Mouse (Mus musculus): ENCODE data around the gene Sel1l3. TPM values are rescaled to one million over a fixed set of nuclear protein-coding genes. Genes with fewer than 3 reads are reported as not detected.

The Sel1l3 gene
- polyA plus RNA-seq, 1 experiment from 2014 or later: 2.1 TPM

DNA sequence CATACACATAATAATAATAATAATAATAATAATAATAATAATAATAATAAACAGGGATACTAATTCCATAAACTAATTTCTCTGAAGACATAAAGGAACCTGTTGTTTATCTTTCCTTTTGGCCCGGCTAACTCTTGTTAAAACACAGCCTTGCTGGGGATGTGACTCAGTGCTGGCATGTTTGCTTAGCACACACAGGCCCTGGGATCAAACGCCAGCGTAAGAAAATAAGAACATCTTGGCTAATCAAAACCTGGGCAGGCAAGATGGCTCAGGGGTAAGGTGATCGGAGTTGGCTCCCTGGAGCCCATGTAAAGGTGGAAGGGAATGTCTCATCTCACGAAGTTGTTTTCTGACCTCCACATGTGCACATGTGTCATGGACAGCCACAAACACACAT, 48.1 kb downstream of the Sel1l3 start:
- Histone ChIP-seq H3K4me2 (ENCODE audit: low read depth, low read length) (no peak overlapping the region), H3K27me3 (ENCODE audit: control insufficient read depth, insufficient read depth, low read length) (no peaks in the 10 kb centered on the region), H3K9me3 (replicated peaks; ENCODE audit: control insufficient read depth, low read length) (no peaks in the 10 kb centered on the region), H3K4me3 (ENCODE audit: low read depth, low read length) (no peak overlapping the region), H3K36me3 (replicated peaks; ENCODE audit: control insufficient read depth, insufficient read depth, low read depth, low read length) (no peaks in the 10 kb centered on the region), H3K9ac (replicated peaks; ENCODE audit: low read length) (no peak overlapping the region), H3K4me1 (ENCODE audit: control insufficient read depth, insufficient read depth, low read length) (no peaks in the 10 kb centered on the region), H3K27ac (replicated peaks; ENCODE audit: low read depth, low read length) (no peak overlapping the region)
- 77% methylated on average over 5 of the region's 5 CpGs for WGBS
- DNase-seq (ENCODE audit: low spot score) (no peak), ATAC-seq (replicated peaks; ENCODE audit: insufficient number of reproducible peaks, low FRiP score, low TSS enrichment, low read depth) (no peak)

DNA sequence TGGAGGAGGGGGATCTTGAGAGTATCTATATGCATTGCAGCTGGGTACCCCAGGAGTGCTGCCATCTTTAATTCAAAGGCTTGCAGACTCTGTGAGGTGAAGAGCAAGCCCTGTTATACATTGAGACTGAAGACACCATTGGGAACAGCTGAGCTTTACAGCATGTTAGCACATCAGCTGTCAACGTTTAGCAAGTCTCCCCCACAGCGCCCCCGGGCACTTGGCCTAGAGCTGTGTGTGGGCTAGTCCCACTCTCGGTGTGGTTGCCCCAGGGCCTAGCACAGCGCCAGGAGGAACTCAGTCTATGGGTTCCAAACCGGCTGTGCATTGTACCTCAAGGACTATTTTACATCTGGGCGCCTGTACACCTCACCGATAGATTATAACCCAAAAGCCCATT, 51.3 kb downstream of the Sel1l3 start:
- ATAC-seq (replicated peaks; ENCODE audit: insufficient number of reproducible peaks, low FRiP score, low TSS enrichment, low read depth) (no peak), DNase-seq (ENCODE audit: low spot score) (no peak)
- Histone ChIP-seq H3K27me3 (ENCODE audit: control insufficient read depth, insufficient read depth, low read length) (no peaks in the 10 kb centered on the region), H3K36me3 (replicated peaks; ENCODE audit: control insufficient read depth, insufficient read depth, low read depth, low read length) (no peaks in the 10 kb centered on the region), H3K4me2 (ENCODE audit: low read depth, low read length) (no peak overlapping the region), H3K27ac (replicated peaks; ENCODE audit: low read depth, low read length) (no peak overlapping the region), H3K9me3 (replicated peaks; ENCODE audit: control insufficient read depth, low read length) (no peaks in the 10 kb centered on the region), H3K9ac (replicated peaks; ENCODE audit: low read length) (no peak overlapping the region), H3K4me1 (ENCODE audit: control insufficient read depth, insufficient read depth, low read length) (no peaks in the 10 kb centered on the region), H3K4me3 (ENCODE audit: low read depth, low read length) (no peak overlapping the region)
- 86% methylated on average over 8 of the region's 8 CpGs for WGBS

DNA sequence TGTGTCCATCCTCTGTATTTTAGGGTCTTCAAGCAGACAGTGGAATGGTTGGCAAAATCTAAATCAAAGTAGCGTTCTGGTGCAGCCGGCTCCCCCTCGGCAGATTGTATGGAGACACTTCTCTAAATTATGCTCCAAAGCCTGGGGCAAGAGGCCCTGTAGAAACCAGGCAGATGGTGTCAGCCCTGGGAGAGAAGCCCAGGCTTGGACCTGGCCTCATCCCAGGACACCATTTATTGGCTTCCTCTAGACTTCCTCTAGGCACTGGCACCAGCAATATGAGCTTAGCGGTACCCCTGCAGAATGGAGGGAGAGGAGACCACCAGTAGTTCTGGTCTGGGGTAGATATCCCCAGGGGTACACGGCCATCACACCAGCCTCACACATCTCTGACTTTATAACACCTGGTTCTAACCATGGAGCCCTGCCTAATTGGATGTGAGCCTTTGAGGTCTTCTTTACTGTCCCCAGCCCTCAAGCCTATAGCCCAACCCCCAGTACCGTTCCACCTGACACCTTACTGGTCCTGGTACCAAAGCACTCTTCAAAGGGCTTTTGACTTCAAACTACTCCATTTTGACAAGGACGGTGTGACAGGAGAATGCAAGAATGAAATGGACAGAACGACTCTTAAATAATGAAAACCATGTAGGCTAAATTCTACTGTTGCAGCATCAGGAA, 52.1 kb downstream of the Sel1l3 start:
- Histone ChIP-seq H3K9me3 (replicated peaks; ENCODE audit: control insufficient read depth, low read length) (no peaks in the 10 kb centered on the region), H3K9ac (replicated peaks; ENCODE audit: low read length) (no peak overlapping the region), H3K4me2 (ENCODE audit: low read depth, low read length) (no peak overlapping the region), H3K4me1 (ENCODE audit: control insufficient read depth, insufficient read depth, low read length) (no peaks in the 10 kb centered on the region), H3K27me3 (ENCODE audit: control insufficient read depth, insufficient read depth, low read length) (no peaks in the 10 kb centered on the region), H3K27ac (replicated peaks; ENCODE audit: low read depth, low read length) (no peak overlapping the region), H3K4me3 (ENCODE audit: low read depth, low read length) (no peak overlapping the region), H3K36me3 (replicated peaks; ENCODE audit: control insufficient read depth, insufficient read depth, low read depth, low read length) (no peaks in the 10 kb centered on the region)
- DNase-seq (ENCODE audit: low spot score) (no peak), ATAC-seq (replicated peaks; ENCODE audit: insufficient number of reproducible peaks, low FRiP score, low TSS enrichment, low read depth) (no peak)
- 88% methylated on average over 8 of the region's 8 CpGs for WGBS

DNA sequence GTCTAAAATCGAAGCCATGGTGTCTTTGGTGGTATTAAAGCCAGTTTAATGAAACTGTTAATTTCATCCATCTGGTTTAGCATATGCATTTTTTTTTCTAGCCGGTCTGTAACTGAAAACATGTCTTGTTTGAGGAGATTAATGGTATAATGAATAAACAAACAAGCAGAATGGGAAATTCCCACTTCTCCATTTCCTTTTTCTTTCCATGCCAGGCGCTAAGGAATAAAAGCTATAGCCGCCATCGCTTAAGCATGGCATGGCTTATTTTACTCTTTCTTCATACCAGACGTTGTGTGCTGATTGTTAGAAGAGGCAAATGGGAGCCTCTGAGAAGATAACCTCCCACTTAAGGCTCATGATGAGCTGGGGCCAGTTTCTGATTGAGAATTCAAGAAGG, 53.5 kb downstream of the Sel1l3 start:
- H3K4me3 ChIP-seq (ENCODE audit: low read depth, low read length): no peak overlapping the region
- WGBS: 91% methylated on average over 6 of the region's 6 CpGs

DNA sequence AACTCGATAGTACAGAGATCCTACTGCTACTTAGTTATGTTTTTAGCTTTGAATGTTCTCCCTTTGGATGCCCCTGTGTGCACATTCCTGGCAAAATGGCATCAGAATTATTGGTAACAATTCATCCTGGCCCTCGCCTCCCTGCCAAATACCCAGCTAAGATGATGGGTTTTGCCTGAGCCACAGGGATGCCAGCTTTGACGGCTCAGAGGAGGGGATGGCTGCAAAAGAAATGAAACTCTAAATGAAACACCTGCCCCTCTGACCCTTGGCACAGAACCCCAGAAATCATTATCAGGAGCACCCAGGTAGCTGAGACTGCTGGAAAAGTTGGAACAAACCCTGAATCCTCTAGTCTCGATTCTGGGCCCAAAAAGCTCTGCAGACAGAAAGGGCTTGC, 54.1 kb downstream of the Sel1l3 start:
- WGBS: 85% methylated on average over 4 of the region's 4 CpGs
- no peak overlapping the region for H3K9ac ChIP-seq (replicated peaks; ENCODE audit: low read length)
- DNase-seq (ENCODE audit: low spot score): no peak
- no peaks in the 10 kb centered on the region for H3K27me3 ChIP-seq (ENCODE audit: control insufficient read depth, insufficient read depth, low read length)
- no peaks in the 10 kb centered on the region for H3K36me3 ChIP-seq (replicated peaks; ENCODE audit: control insufficient read depth, insufficient read depth, low read depth, low read length)
- H3K4me3 ChIP-seq (ENCODE audit: low read depth, low read length): no peak overlapping the region
- H3K9me3 ChIP-seq (replicated peaks; ENCODE audit: control insufficient read depth, low read length): no peaks in the 10 kb centered on the region
- H3K4me2 ChIP-seq (ENCODE audit: low read depth, low read length): no peak overlapping the region
- no peak overlapping the region for H3K27ac ChIP-seq (replicated peaks; ENCODE audit: low read depth, low read length)
- no peak for ATAC-seq (replicated peaks; ENCODE audit: insufficient number of reproducible peaks, low FRiP score, low TSS enrichment, low read depth)
- H3K4me1 ChIP-seq (ENCODE audit: control insufficient read depth, insufficient read depth, low read length): no peaks in the 10 kb centered on the region

More for the DNA sequence above, 53.5 kb downstream of the Sel1l3 start:
- DNase-seq (ENCODE audit: low spot score) (no peak), ATAC-seq (replicated peaks; ENCODE audit: insufficient number of reproducible peaks, low FRiP score, low TSS enrichment, low read depth) (no peak)
- Histone ChIP-seq H3K27me3 (ENCODE audit: control insufficient read depth, insufficient read depth, low read length) (no peaks in the 10 kb centered on the region), H3K4me2 (ENCODE audit: low read depth, low read length) (no peak overlapping the region), H3K9ac (replicated peaks; ENCODE audit: low read length) (no peak overlapping the region), H3K36me3 (replicated peaks; ENCODE audit: control insufficient read depth, insufficient read depth, low read depth, low read length) (no peaks in the 10 kb centered on the region), H3K9me3 (replicated peaks; ENCODE audit: control insufficient read depth, low read length) (no peaks in the 10 kb centered on the region), H3K4me1 (ENCODE audit: control insufficient read depth, insufficient read depth, low read length) (no peaks in the 10 kb centered on the region), H3K27ac (replicated peaks; ENCODE audit: low read depth, low read length) (no peak overlapping the region)

DNA sequence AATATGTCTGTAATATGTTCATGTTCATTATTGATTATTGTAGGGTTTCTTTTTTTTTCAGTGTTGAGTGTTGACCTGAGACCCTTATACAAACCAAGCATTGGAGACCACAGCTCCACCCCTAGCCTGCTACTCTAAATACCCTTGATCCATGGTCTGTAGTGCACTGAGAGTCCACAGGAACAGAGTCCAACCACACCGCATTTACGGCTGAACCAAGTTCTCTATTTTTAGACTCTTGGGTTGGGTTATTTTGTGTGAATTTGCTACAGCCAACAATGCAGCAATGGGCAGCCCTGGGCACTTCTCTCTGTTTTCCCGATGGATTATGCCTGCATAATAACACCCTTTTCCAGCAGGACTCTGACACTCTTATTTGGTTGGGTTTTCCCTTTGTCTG, 54.6 kb downstream of the Sel1l3 start:
- WGBS: 90% methylated on average over 3 of the region's 3 CpGs
- H3K36me3 ChIP-seq (replicated peaks; ENCODE audit: control insufficient read depth, insufficient read depth, low read depth, low read length): no peaks in the 10 kb centered on the region
- DNase-seq (ENCODE audit: low spot score) (no peak), ATAC-seq (replicated peaks; ENCODE audit: insufficient number of reproducible peaks, low FRiP score, low TSS enrichment, low read depth) (no peak)
- no peak overlapping the region for H3K4me3 ChIP-seq (ENCODE audit: low read depth, low read length)
- no peaks in the 10 kb centered on the region for H3K9me3 ChIP-seq (replicated peaks; ENCODE audit: control insufficient read depth, low read length)
- no peaks in the 10 kb centered on the region for H3K27me3 ChIP-seq (ENCODE audit: control insufficient read depth, insufficient read depth, low read length)
- no peak overlapping the region for H3K4me2 ChIP-seq (ENCODE audit: low read depth, low read length)
- no peak overlapping the region for H3K9ac ChIP-seq (replicated peaks; ENCODE audit: low read length)
- H3K4me1 ChIP-seq (ENCODE audit: control insufficient read depth, insufficient read depth, low read length): no peaks in the 10 kb centered on the region
- H3K27ac ChIP-seq (replicated peaks; ENCODE audit: low read depth, low read length): no peak overlapping the region

DNA sequence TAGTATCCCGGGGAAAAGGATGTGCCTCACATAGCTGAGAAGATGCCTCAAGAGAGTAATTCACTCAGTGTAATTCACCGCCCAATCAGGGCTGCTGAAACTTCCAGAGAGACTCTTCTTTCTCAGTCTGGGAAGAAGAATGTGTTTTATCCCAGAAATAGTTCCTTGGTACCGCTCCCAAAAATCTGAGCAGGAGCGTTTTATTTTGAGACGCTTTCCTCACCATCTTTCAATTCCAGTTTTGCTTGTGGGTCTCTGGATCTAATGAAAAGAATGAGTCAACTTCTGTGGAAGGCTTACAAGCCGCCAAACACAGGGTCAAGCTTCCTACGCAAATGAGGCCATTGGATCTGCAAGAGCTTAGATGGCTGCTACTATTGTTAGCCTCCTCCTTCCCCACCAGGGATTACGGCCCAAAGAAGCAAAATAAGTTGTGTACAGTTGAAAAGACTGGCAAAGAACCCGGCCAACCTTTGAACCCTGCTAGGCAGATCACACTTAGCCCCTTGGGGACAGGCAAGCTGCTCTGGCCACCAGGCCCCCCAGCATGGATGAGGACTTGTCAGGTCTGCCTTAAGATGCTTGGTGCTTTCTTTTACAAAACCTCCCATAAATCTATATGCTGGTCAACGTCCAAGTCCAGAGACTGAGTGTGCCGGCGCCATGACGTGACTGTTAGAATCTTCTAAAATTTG, 57.6 kb downstream of the Sel1l3 start:
- Histone ChIP-seq H3K4me1 (ENCODE audit: control insufficient read depth, insufficient read depth, low read length) (no peaks in the 10 kb centered on the region), H3K9me3 (replicated peaks; ENCODE audit: control insufficient read depth, low read length) (no peaks in the 10 kb centered on the region), H3K27ac (replicated peaks; ENCODE audit: low read depth, low read length) (no peak overlapping the region), H3K9ac (replicated peaks; ENCODE audit: low read length) (no peak overlapping the region), H3K4me3 (ENCODE audit: low read depth, low read length) (no peak overlapping the region), H3K36me3 (replicated peaks; ENCODE audit: control insufficient read depth, insufficient read depth, low read depth, low read length) (no peaks in the 10 kb centered on the region), H3K27me3 (ENCODE audit: control insufficient read depth, insufficient read depth, low read length) (no peaks in the 10 kb centered on the region), H3K4me2 (ENCODE audit: low read depth, low read length) (no peak overlapping the region)
- no peak for DNase-seq (ENCODE audit: low spot score)
- WGBS: 73% methylated on average over 13 of the region's 13 CpGs
- ATAC-seq (replicated peaks; ENCODE audit: insufficient number of reproducible peaks, low FRiP score, low TSS enrichment, low read depth): no peak

DNA sequence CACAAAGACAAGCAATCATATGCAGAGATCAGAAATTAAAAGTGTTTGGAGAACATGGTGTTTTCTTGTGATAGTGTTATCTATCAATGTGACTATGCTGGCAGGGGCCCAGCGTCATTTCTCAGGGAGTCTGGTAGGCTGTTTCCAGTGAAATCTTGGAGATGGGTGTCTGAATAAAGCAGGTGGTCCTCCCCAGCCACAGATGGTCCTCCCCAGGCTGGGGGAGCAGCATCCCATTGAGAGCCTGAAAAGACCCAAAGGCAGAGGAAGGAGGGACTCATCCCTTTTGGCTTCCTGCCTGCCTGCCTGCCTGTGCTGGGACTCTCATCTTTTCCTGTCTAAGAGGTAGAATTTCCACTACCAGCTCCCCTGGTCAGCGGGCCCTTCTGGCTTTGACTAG, 59.2 kb downstream of the Sel1l3 start:
- Histone ChIP-seq H3K4me3 (ENCODE audit: low read depth, low read length) (no peak overlapping the region), H3K9ac (replicated peaks; ENCODE audit: low read length) (no peak overlapping the region), H3K27me3 (ENCODE audit: control insufficient read depth, insufficient read depth, low read length) (no peaks in the 10 kb centered on the region), H3K4me1 (ENCODE audit: control insufficient read depth, insufficient read depth, low read length) (no peaks in the 10 kb centered on the region), H3K27ac (replicated peaks; ENCODE audit: low read depth, low read length) (no peak overlapping the region), H3K4me2 (ENCODE audit: low read depth, low read length) (no peak overlapping the region), H3K9me3 (replicated peaks; ENCODE audit: control insufficient read depth, low read length) (no peaks in the 10 kb centered on the region), H3K36me3 (replicated peaks; ENCODE audit: control insufficient read depth, insufficient read depth, low read depth, low read length) (no peaks in the 10 kb centered on the region)
- ATAC-seq (replicated peaks; ENCODE audit: insufficient number of reproducible peaks, low FRiP score, low TSS enrichment, low read depth) (no peak), DNase-seq (ENCODE audit: low spot score) (no peak)
- WGBS: 84% methylated on average over 2 of the region's 2 CpGs

Data from embryonic facial prominence, embryonic 11.5 days (tissue).